Mouse (Mus musculus): ENCODE measurements around the gene Gal3st2. TPM values are rescaled to one million over a fixed set of nuclear protein-coding genes. Genes with fewer than 3 reads are reported as not detected.
"Not testable (repeated sequence)": the region's sequence is repeated elsewhere in the genome, so short reads cannot be mapped to it uniquely, and the experiment has no call there.

Gene Gal3st2
- total RNA-seq, 2 experiments from 2014 or later = 0.12 to 0.56 TPM

- TF ChIP-seq CTCF (conservative IDR thresholded peaks at IDR 0.05) = no peak
- no peak overlapping the region for H3K4me3 ChIP-seq
- H3K27ac ChIP-seq = no peak overlapping the region
- no peak for DNase-seq (ENCODE audit: low spot score in 2 of 2)
These were observed 25.1 kb upstream of the Gal3st2 start for GRCm38 (mm10) chr1:93835876-93836531.

DNA sequence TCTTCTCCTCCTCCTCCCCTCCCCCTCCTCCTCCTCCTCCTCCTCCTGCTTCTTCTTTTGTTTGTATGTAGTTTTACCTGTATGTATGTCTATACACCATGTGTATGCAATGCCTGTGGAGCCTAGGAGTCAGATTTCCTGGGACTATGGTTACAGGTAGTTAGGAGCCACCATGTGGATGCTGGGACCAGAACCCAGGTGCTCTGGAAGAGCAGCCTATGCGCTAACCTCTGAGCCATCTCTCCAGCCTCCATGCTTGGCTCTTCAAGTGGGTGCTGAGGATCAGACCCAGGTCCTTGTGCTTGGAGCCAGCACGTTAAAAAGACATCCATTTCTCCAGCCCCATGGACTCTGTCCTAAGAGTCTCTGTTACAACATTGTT lies 24.6 kb upstream of the Gal3st2 start:
- no peak for DNase-seq (ENCODE audit: low spot score in 2 of 2)
- TF ChIP-seq CTCF (conservative IDR thresholded peaks at IDR 0.05) = no peak
- no peak overlapping the region for H3K4me3 ChIP-seq
- H3K27ac ChIP-seq = no peak overlapping the region

- no peak for TF ChIP-seq CTCF (conservative IDR thresholded peaks at IDR 0.05)
- Histone ChIP-seq H3K27ac (no peak overlapping the region), H3K4me3 (no peak overlapping the region)
- DNase-seq (ENCODE audit: low spot score in 2 of 2) = no peak
These were observed 23.8 kb upstream of the Gal3st2 start for GRCm38 (mm10) chr1:93837335-93837734.

- not testable (repeated sequence) for H3K4me3 ChIP-seq; DNase-seq (ENCODE audit: low spot score in 2 of 2); H3K27ac ChIP-seq
These were observed 22.5 kb upstream of the Gal3st2 start for GRCm38 (mm10) chr1:93838569-93838968.

- DNase-seq (ENCODE audit: low spot score in 2 of 2); H3K4me3 ChIP-seq; H3K27ac ChIP-seq: not testable (repeated sequence)
These were observed 15.2 kb upstream of the Gal3st2 start for GRCm38 (mm10) chr1:93845766-93846366.

GRCm38 (mm10) chr1:93855790-93856189 lies 5.3 kb upstream of the Gal3st2 start:
- H3K4me3 ChIP-seq; DNase-seq (ENCODE audit: low spot score in 2 of 2); H3K27ac ChIP-seq: not testable (repeated sequence)

DNA sequence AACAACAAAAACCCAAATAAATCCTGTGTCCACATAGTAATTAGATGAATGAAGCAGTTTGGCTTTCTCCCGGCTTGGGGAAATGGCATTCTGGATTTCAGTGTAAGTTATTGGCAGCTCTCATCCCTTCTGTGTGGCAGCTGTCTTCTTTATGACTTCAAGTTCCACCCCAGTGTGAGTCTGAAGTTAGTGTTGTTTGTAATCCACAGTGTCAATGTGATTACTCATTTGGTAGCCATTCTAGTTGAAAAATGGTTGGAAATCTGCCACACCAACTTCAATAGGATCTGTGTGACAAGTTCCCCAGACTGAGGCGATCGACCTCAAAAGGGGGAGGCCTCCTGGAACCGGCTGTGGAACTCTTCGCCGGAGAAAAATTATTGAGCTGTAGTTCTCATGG lies 3.7 kb upstream of the Gal3st2 start:
- TF ChIP-seq CTCF (conservative IDR thresholded peaks at IDR 0.05) = no peak
- H3K27ac ChIP-seq = no peak overlapping the region
- peak in 1 of 2 experiments; percentile 44 for DNase-seq (ENCODE audit: low spot score in 2 of 2)
- no peak overlapping the region for H3K4me3 ChIP-seq

DNA sequence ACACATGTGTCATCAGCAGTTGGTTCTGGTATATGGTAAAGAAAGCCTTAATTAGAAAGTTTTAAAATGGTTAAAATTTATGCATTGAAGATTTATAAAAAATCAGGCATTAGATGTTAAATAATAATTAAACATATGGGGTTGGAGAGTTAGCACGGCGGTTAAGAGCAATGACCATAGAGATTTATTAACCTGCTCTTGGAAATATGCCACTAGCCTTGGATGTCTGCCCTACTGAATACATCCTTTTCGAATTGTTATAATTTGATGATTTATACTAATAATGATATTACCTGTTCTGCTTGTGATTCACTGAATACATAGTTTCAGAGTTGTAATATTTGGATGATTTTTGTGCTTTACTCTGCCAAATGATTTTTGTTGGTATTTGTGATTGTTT lies 3.1 kb upstream of the Gal3st2 start:
- H3K4me3 ChIP-seq = no peak overlapping the region
- no peak for TF ChIP-seq CTCF (conservative IDR thresholded peaks at IDR 0.05)

DNA sequence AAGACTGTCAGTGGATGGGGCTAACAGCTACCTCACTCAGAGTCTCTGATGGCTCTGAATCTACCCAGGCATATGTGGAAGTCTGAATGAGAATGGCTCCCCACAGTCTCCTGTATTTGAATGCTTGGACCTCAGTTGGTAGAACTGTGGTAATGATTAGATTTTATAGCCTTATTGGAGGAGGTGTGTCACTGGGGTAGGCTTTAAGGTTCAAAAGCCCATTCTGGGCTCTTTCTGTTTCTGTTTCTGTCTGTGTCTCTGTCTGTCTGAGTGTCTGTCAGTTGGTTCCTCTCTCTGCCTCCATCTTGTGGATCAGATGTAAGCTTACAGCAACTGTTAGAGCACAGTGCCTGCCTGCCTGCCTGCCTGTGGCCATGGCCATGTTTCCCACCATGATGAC lies 1.5 kb upstream of the Gal3st2 start:
- DNase-seq (ENCODE audit: low spot score in 2 of 2) = no peak
- TF ChIP-seq CTCF (conservative IDR thresholded peaks at IDR 0.05) = no peak
- no peak overlapping the region for H3K27ac ChIP-seq
- no peak overlapping the region for H3K4me3 ChIP-seq

More for the DNA sequence above, 3.1 kb upstream of the Gal3st2 start:
- no peak for DNase-seq (ENCODE audit: low spot score in 2 of 2)
- no peak overlapping the region for H3K27ac ChIP-seq

- H3K4me3 ChIP-seq, H3K27ac ChIP-seq: not testable (repeated sequence)
These were observed 10.5 kb downstream of the Gal3st2 start for GRCm38 (mm10) chr1:93871594-93872105.

GRCm38 (mm10) chr1:93874405-93874804 lies 13.3 kb downstream of the Gal3st2 start:
- not testable (repeated sequence) for DNase-seq (ENCODE audit: low spot score in 2 of 2); H3K27ac ChIP-seq; H3K4me3 ChIP-seq

More at GRCm38 (mm10) chr1:93871594-93872105, 10.5 kb downstream of the Gal3st2 start:
- not testable (repeated sequence) for DNase-seq (ENCODE audit: low spot score in 2 of 2)

DNA sequence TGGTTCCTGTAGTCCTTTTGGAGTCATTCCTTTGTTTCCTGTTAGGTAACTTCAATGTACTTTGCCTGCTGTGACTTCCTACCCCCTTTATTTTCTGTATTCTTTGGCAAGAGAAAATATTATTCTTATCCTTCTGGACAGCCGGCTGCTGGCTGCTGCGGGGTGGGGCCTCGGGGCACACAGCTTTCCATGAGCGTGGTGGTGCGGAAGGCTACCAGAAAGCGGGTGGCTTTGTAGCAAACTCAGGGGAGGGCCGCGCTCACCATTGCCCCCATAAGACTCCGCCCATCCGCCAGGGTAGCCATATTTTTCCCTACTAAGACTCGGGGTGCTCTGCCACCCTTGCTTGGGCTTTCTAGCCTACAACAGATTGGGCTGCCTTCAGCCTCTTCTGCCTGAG lies 20.7 kb downstream of the Gal3st2 start:
- not testable (repeated sequence) for H3K4me3 ChIP-seq; DNase-seq (ENCODE audit: low spot score in 2 of 2); H3K27ac ChIP-seq

DNA sequence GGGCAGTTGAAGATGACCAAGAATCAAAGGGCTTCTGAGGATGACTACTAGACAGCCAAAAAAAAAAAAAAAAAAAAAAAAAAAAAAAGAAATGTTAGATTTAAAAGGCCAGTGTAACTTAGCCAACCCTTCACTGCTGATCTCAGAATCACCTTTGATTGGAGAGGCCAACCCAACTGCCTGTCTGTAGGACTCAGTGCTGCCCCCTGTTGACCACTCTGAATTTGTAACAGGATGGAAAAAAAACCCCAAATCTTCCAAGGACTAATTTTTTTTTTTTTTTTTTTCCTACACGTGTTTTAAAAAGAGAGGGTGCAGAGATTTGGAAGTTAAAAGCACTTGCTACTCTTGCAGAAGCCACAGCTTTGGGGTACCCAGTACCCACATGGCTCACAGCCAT lies 29.8 kb downstream of the Gal3st2 start:
- not testable (repeated sequence) for DNase-seq (ENCODE audit: low spot score in 2 of 2); H3K4me3 ChIP-seq; H3K27ac ChIP-seq
- peak; percentile 52 for TF ChIP-seq CTCF (conservative IDR thresholded peaks at IDR 0.05)

GRCm38 (mm10) chr1:93897395-93897794 lies 36.3 kb downstream of the Gal3st2 start:
- not testable (repeated sequence) for DNase-seq (ENCODE audit: low spot score in 2 of 2); H3K27ac ChIP-seq; H3K4me3 ChIP-seq

DNA sequence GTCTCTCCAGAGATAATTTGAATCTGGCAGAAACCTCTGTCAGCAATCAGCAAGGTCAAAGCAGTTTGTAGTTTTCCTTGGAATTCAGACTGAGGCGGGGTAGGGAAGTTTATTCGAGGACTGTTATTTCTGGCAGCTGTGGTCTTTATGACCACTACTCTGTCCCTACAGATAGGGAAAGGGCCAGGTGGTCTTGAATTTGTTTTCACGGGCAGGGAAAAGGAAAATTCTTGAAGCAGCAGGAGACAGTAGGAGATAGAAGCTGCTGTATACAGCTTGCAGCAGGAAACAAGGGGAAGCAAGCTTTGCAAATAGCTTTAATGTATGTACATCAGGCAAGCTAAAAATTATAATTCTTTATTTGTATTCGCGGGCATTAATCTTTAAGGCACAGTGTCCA lies 40.2 kb downstream of the Gal3st2 start:
- DNase-seq (ENCODE audit: low spot score in 2 of 2) = not testable (repeated sequence)

GRCm38 (mm10) chr1:93906690-93907089 lies 45.6 kb downstream of the Gal3st2 start:
- DNase-seq (ENCODE audit: low spot score in 2 of 2); H3K4me3 ChIP-seq; H3K27ac ChIP-seq: not testable (repeated sequence)

More for the DNA sequence above, 40.2 kb downstream of the Gal3st2 start:
- H3K4me3 ChIP-seq, H3K27ac ChIP-seq: not testable (repeated sequence)

GRCm38 (mm10) chr1:93908977-93909586 lies 48.0 kb downstream of the Gal3st2 start:
- not testable (repeated sequence) for H3K27ac ChIP-seq; H3K4me3 ChIP-seq; DNase-seq (ENCODE audit: low spot score in 2 of 2)

DNA sequence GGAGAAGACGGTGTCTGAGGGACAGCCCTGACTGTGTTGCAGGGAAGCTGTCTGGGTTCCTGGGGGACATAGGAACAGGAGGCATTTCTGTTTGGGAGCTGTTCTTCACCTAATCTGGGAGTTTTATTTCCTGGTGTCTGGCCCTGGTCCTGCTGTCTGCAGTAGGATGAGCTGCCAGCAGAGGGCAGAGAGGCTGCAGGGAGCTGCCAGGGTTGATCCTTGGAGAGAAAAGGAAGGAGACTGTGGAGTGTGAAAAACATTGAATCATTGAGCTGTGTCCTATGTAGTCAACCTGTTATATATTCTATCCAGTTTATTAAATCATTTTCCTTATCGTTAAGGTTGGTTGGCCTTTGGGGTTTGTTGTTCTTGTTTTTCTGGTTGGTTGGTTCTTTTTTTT lies 50.8 kb downstream of the Gal3st2 start:
- H3K4me3 ChIP-seq; DNase-seq (ENCODE audit: low spot score in 2 of 2); H3K27ac ChIP-seq: not testable (repeated sequence)

GRCm38 (mm10) chr1:93917160-93917559 lies 56.1 kb downstream of the Gal3st2 start:
- DNase-seq (ENCODE audit: low spot score in 2 of 2); H3K4me3 ChIP-seq; H3K27ac ChIP-seq: not testable (repeated sequence)
